Mouse (Mus musculus) c-Kit-positive CD71-positive TER-119-negative erythroid progenitor cells, embryonic 14.5 days (primary cell): Measurements from ENCODE around the gene Tssk3.

Experiments
- DNase-seq: peaks from one replicate; pipeline ENCODE4 v3.0.0-alpha.2; 2013; ENCODE audit warnings: low read depth

The Tssk3 gene

GRCm38 (mm10) chr4:129448713-129449112 is 42.1 kb downstream of the Tssk3 start:
- DNase-seq = no peak

GRCm38 (mm10) chr4:129447778-129448563 is 42.9 kb downstream of the Tssk3 start:
- no peak for DNase-seq

GRCm38 (mm10) chr4:129447360-129447759 is 43.5 kb downstream of the Tssk3 start:
- DNase-seq = no peak

GRCm38 (mm10) chr4:129441145-129441544 is 49.7 kb downstream of the Tssk3 start:
- no peak for DNase-seq

GRCm38 (mm10) chr4:129440340-129441063 is 50.3 kb downstream of the Tssk3 start, which contains the start of gene Zbtb8b:
Gene Zbtb8b, minus strand, starts transcription at chr4:129440853.
- DNase-seq = no peak
